Mouse (Mus musculus) stomach, embryonic 15.5 days (tissue): ENCODE measurements around the gene Mmd. TPM values are rescaled to one million over a fixed set of nuclear protein-coding genes. Genes with fewer than 3 reads are reported as not detected.

Source experiments
- ATAC-seq: fragments of 200-750 bp; cut with Nextera tagmentation; 2 replicates; pipeline ENCODE4 v1.8.0; 2017; ENCODE audit warnings: low read depth, moderate number of reproducible peaks, moderate TSS enrichment; ENCODE audit not compliant: insufficient read depth, low FRiP score
- H3K27ac ChIP-seq: fragments of 300-500 bp; sonication (generic); 2 replicates; pipeline ENCODE4 v1.5.1; 2015; ENCODE audit warnings: mild to moderate bottlenecking, inconsistent platforms
- H3K27me3 ChIP-seq: fragments of 300-500 bp; sonication (generic); replicated peaks from 2 replicates; pipeline ENCODE4 v1.6.1; 2015; ENCODE audit warnings: inconsistent platforms
- H3K36me3 ChIP-seq: fragments of 300-500 bp; sonication (generic); 2 replicates; pipeline ENCODE4 v1.6.1; 2015; ENCODE audit warnings: inconsistent platforms
- H3K4me1 ChIP-seq: fragments of 300-500 bp; sonication (generic); 2 replicates; pipeline ENCODE4 v1.6.1; 2015; ENCODE audit warnings: inconsistent platforms
- H3K4me2 ChIP-seq: fragments of 300-500 bp; sonication (generic); 2 replicates; pipeline ENCODE4 v1.6.1; 2015; ENCODE audit warnings: mild to moderate bottlenecking, inconsistent platforms
- H3K4me3 ChIP-seq: fragments of 300-500 bp; sonication (generic); replicated peaks from 2 replicates; pipeline ENCODE4 v1.5.1; 2015; ENCODE audit warnings: inconsistent platforms
- H3K9ac ChIP-seq: fragments of 300-500 bp; sonication (generic); 2 replicates; pipeline ENCODE4 v1.6.1; 2015; ENCODE audit warnings: inconsistent platforms
- H3K9me3 ChIP-seq: fragments of 300-500 bp; sonication (generic); 2 replicates; pipeline ENCODE4 v1.6.1; 2016; ENCODE audit warnings: inconsistent platforms
- WGBS: fragments of 180-500 bp; shearing (Covaris S2); methylation state at CpG from one replicate; pipeline ENCODE4 v1.1.7; 2015; 5-methylcytosine and 5-hydroxymethylcytosine counted together
- polyA plus RNA-seq: library from polyadenylated mRNA; unstranded; fragments of >200 nt; fragmentation: Nextera tagmentation; extraction: Ambion mirVana; gene quantifications from 2 replicates; pipeline ENCODE4 v1.2.1, GENCODE M21; 2015

The Mmd gene
- polyA plus RNA-seq, 1 experiment from 2014 or later = 47.2 TPM

GRCm38 (mm10) chr11:90250730-90251129, 1.5 kb downstream of the Mmd start:
- Histone ChIP-seq H3K4me1 (no peaks in the 10 kb centered on the region; the same call in none of the 2 replicates), H3K4me3 (peak overlapping the region; percentile 77), H3K27me3 (no peaks in the 10 kb centered on the region), H3K9me3 (no peaks in the 10 kb centered on the region), H3K9ac (no peak overlapping the region), H3K4me2 (peak overlapping the region; percentile 72), H3K36me3 (no peaks in the 10 kb centered on the region), H3K27ac (no peak overlapping the region)
- ATAC-seq = no peak
- WGBS = 57% methylated on average over 7 of the region's 7 CpGs

GRCm38 (mm10) chr11:90251923-90252322, 2.7 kb downstream of the Mmd start:
- Histone ChIP-seq H3K4me3 (no peak overlapping the region), H3K4me1 (peaks cover 5% of the 10 kb centered on the region), H3K36me3 (no peaks in the 10 kb centered on the region), H3K27ac (peak overlapping the region; percentile 1; the same call in 1 of the 2 replicates), H3K4me2 (peak overlapping the region; percentile 1; the same call in 1 of the 2 replicates), H3K27me3 (no peaks in the 10 kb centered on the region), H3K9ac (no peak overlapping the region), H3K9me3 (no peaks in the 10 kb centered on the region)
- 27% methylated on average over 2 of the region's 2 CpGs for WGBS
- no peak for ATAC-seq

DNA sequence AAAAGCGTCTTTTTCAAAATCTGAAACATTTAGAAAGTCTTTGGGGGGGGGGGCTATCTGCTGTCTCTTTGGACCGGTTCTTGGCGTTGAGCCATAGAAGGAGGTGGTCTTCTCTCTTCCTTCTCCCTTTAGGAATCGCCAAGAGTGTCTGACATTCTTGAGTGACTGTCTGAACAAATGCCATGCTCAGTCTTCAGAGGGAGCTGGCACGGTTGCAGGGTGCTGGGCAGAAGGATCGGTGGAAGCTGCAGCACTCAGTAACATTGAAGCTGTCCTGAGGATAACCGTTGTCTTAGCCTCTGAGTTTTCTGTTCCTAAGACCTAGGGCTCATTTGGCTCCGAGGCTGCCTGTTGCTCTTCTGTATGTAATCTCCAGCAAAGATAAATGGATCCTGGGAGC, 3.1 kb downstream of the Mmd start:
- ATAC-seq = no peak
- 49% methylated on average over 8 of the region's 8 CpGs for WGBS
- Histone ChIP-seq H3K4me1 (peaks cover 7% of the 10 kb centered on the region), H3K27ac (0 out of 2 replicates have a peak overlapping the region, but pooled peaks have one; percentile 1), H3K4me3 (no peak overlapping the region), H3K4me2 (0 out of 2 replicates have a peak overlapping the region, but pooled peaks have one; percentile 1), H3K9me3 (no peaks in the 10 kb centered on the region), H3K36me3 (no peaks in the 10 kb centered on the region), H3K9ac (no peak overlapping the region), H3K27me3 (no peaks in the 10 kb centered on the region)

DNA sequence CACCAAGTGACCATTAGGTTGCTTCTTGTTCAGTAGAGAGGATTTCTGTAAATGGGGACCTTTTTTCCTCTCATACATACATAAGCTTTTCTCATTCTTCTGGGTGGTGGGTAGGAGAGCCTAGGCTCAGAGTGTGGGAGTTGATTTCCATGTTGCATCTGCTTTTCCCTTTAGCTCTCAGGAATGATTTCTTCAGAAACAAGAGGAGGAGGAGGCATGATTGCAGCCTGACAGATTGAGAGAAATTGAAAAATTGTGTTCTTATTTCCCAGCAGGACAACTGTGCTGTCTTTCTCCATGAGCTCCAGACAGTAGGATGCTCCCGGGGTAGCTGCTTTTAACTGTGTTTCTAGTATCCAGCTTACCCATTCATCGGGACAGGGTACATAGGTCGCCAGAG, 5.3 kb downstream of the Mmd start:
- Histone ChIP-seq H3K4me3 (no peak overlapping the region), H3K36me3 (no peaks in the 10 kb centered on the region), H3K27me3 (no peaks in the 10 kb centered on the region), H3K9ac (no peak overlapping the region), H3K4me2 (no peak overlapping the region), H3K27ac (no peak overlapping the region), H3K4me1 (peaks cover 7% of the 10 kb centered on the region; the same call in 1 of the 2 replicates), H3K9me3 (no peaks in the 10 kb centered on the region)
- 89% methylated on average over 3 of the region's 3 CpGs for WGBS
- ATAC-seq = no peak

GRCm38 (mm10) chr11:90255687-90256086, 6.4 kb downstream of the Mmd start:
- H3K27ac ChIP-seq = peak overlapping the region; percentile 32; the same call in 1 of the 2 replicates
- 61% methylated on average over 6 of the region's 6 CpGs for WGBS

GRCm38 (mm10) chr11:90256833-90257525, 7.7 kb downstream of the Mmd start:
- Histone ChIP-seq H3K27me3 (no peaks in the 10 kb centered on the region), H3K36me3 (peaks cover 21% of the 10 kb centered on the region), H3K9me3 (no peaks in the 10 kb centered on the region), H3K4me2 (peak overlapping the region; percentile 23; the same call in 1 of the 2 replicates), H3K4me3 (no peak overlapping the region), H3K9ac (no peak overlapping the region), H3K4me1 (peaks cover 7% of the 10 kb centered on the region; the same call in 1 of the 2 replicates), H3K27ac (no peak overlapping the region)
- no peak for ATAC-seq
- WGBS = 50% methylated on average over 16 of the region's 16 CpGs

More at GRCm38 (mm10) chr11:90255687-90256086, 6.4 kb downstream of the Mmd start:
- no peaks in the 10 kb centered on the region for H3K27me3 ChIP-seq
- no peak overlapping the region for H3K4me3 ChIP-seq
- no peaks in the 10 kb centered on the region for H3K9me3 ChIP-seq
- peaks cover 7% of the 10 kb centered on the region; the same call in 1 of the 2 replicates for H3K4me1 ChIP-seq
- H3K4me2 ChIP-seq = no peak overlapping the region
- H3K36me3 ChIP-seq = peaks cover 11% of the 10 kb centered on the region
- peak; percentile 63; the same call in 1 of the 2 replicates for ATAC-seq
- H3K9ac ChIP-seq = no peak overlapping the region

DNA sequence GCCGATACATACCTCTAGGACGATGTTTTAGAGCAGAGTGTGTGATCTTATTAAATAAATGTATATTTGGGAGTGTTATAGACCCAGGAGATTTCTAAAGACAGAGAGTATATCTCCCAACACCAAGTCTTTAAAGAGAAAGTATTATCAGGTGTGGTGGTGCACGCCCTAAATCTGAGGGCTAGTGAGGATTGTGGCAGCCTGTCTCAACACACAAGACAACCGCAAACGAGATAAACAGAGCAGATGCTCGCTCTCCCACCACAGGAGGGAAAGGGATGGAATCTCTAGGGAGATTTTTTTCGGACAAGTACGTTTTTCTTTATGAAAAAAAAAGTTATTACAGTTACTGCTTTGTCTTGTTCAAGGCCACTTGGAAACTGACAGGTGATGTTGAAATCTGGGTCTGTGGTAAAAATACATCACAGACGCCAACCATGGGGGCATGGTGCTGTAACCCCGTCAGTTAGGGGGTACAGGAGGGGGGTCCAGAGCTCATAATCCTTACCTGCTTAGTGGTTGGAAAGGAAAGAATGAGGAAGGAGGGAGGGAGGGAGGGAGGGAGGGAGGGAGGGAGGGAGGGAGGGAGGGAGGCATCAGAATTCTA, 9.2 kb downstream of the Mmd start:
- Histone ChIP-seq H3K27ac (no peak overlapping the region), H3K36me3 (peaks cover 34% of the 10 kb centered on the region), H3K4me3 (no peak overlapping the region), H3K4me1 (peaks cover 7% of the 10 kb centered on the region; the same call in 1 of the 2 replicates), H3K27me3 (no peaks in the 10 kb centered on the region), H3K4me2 (no peak overlapping the region), H3K9me3 (no peaks in the 10 kb centered on the region), H3K9ac (no peak overlapping the region)
- ATAC-seq = no peak
- 67% methylated on average over 10 of the region's 10 CpGs for WGBS

DNA sequence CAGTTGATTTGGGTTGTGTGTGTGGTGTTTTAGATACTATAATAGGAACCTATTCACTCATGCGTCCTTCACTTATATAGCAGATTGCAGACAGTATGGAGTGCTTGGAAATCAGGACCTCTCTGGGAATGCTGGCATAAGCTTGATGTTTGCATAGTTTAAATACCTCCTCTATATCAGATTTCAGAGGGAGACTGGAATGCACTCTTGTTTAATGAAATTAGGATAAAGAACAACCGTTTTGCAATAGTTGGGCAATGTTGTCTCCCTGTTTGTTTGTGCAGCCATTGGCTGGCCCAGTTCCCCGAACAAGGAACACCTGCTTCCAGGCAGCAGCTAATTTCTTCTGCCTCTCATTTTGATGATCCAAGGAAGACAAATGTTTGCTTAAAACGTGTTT, 9.8 kb downstream of the Mmd start:
- Histone ChIP-seq H3K27ac (no peak overlapping the region), H3K27me3 (no peaks in the 10 kb centered on the region), H3K4me1 (peaks cover 7% of the 10 kb centered on the region; the same call in 1 of the 2 replicates), H3K4me3 (no peak overlapping the region), H3K9me3 (no peaks in the 10 kb centered on the region), H3K9ac (no peak overlapping the region), H3K4me2 (no peak overlapping the region), H3K36me3 (peaks cover 34% of the 10 kb centered on the region)
- WGBS = 25% methylated on average over 4 of the region's 4 CpGs
- no peak for ATAC-seq

- no peak for ATAC-seq
- Histone ChIP-seq H3K9me3 (no peaks in the 10 kb centered on the region), H3K4me3 (no peak overlapping the region), H3K27ac (no peak overlapping the region), H3K4me2 (no peak overlapping the region), H3K36me3 (peaks cover 34% of the 10 kb centered on the region), H3K4me1 (peaks cover 7% of the 10 kb centered on the region; the same call in 1 of the 2 replicates), H3K27me3 (no peaks in the 10 kb centered on the region), H3K9ac (no peak overlapping the region)
- WGBS = 84% methylated on average over 9 of the region's 9 CpGs
Measured at GRCm38 (mm10) chr11:90259826-90260225, 10.6 kb downstream of the Mmd start.

DNA sequence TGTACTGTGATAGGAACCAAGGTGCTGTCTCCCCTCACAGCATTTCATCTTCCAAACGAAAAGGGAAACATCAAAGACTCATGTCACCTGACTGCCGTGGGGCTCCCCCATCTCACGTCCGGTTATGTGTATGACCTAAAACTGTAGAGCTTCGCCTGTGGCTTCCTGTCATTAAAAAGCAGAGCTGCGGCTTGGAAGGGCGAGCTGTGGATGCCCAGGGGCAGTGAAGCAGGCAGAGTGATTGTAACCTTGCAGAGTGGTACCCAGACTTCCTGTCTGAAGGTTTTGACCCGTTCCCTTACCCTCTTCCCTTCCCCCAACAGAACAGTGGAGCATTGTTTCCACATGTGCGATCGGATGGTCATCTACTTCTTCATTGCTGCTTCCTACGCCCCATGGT, 14.9 kb downstream of the Mmd start:
- no peak for ATAC-seq
- WGBS = 84% methylated on average over 11 of the region's 11 CpGs

GRCm38 (mm10) chr11:90265581-90265980, 16.3 kb downstream of the Mmd start:
- H3K27ac ChIP-seq = no peak overlapping the region
- H3K4me3 ChIP-seq = no peak overlapping the region
- ATAC-seq = no peak
- peaks cover 24% of the 10 kb centered on the region for H3K36me3 ChIP-seq
- H3K9me3 ChIP-seq = no peaks in the 10 kb centered on the region
- 80% methylated on average over 7 of the region's 7 CpGs for WGBS
- no peaks in the 10 kb centered on the region for H3K27me3 ChIP-seq
- no peak overlapping the region for H3K9ac ChIP-seq
- H3K4me1 ChIP-seq = no peaks in the 10 kb centered on the region
- H3K4me2 ChIP-seq = no peak overlapping the region

More for the DNA sequence above, 14.9 kb downstream of the Mmd start:
- Histone ChIP-seq H3K4me1 (no peaks in the 10 kb centered on the region), H3K4me3 (no peak overlapping the region), H3K27ac (no peak overlapping the region), H3K9ac (no peak overlapping the region), H3K9me3 (no peaks in the 10 kb centered on the region), H3K36me3 (peaks cover 34% of the 10 kb centered on the region), H3K4me2 (no peak overlapping the region), H3K27me3 (no peaks in the 10 kb centered on the region)

DNA sequence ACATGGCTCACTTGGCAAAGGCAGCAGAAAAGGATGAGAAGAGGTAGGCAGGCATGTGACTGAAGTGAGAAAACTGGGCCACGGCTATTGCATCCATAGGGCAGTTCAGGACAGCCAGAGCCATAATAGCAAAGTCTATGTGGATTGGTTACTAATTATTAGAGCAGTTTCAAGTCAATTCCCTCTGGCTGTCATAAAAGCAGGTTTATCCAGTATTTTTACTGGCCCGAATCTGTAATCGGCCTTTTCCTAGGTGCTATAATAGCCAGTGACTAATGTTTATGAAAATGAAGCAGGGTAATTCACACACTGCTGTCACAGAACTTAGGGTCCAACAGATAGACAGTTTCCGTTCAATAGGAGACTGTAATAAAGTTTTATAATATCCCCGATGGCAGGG, 19.7 kb downstream of the Mmd start:
- Histone ChIP-seq H3K4me3 (no peak overlapping the region), H3K9ac (no peak overlapping the region), H3K9me3 (no peaks in the 10 kb centered on the region), H3K4me1 (no peaks in the 10 kb centered on the region), H3K36me3 (no peaks in the 10 kb centered on the region), H3K27me3 (no peaks in the 10 kb centered on the region), H3K27ac (no peak overlapping the region), H3K4me2 (no peak overlapping the region)
- ATAC-seq = peak; percentile 39; the same call in 1 of the 2 replicates
- WGBS = 80% methylated on average over 5 of the region's 5 CpGs
